Mouse (Mus musculus): ENCODE results near the gene Etv6.

- TF ChIP-seq POLR2A (IDR thresholded peaks at IDR 0.05; ENCODE audit: borderline replicate concordance, low read depth, low read length) (no peak), CTCF (IDR thresholded peaks at IDR 0.05; ENCODE audit: low read depth, low read length) (no peak)
Observed at GRCm38 (mm10) chr6:134199895-134200294, 164.4 kb downstream of the Etv6 start.
